Mouse (Mus musculus) megakaryocyte progenitor cell, adult 5-6 weeks (primary cell): ENCODE results near the gene Tex22. TPM values are rescaled to one million over a fixed set of nuclear protein-coding genes. Genes with fewer than 3 reads are reported as not detected.

Source experiments
- ATAC-seq: replicated peaks from 2 replicates; pipeline ENCODE4 v1.8.0; 2016; ENCODE audit warnings: mild to moderate bottlenecking, moderate TSS enrichment, inconsistent platforms; ENCODE audit not compliant: poor library complexity
- total RNA-seq, 2 experiments: library from RNA; stranded (forward) in 1 of 2; stranded (reverse) in 1 of 2; fragments of 157-497, 149-512 nt in 1 of 2; fragments of 200-1000 nt in 1 of 2; gene quantifications; 2 replicates each; pipeline versions ENCODE4 v1.2.3 to v1.2.4; 2015 to 2017

Gene Tex22
- total RNA-seq, 2 experiments from 2014 or later, result 0.17 to 0.27 TPM

DNA sequence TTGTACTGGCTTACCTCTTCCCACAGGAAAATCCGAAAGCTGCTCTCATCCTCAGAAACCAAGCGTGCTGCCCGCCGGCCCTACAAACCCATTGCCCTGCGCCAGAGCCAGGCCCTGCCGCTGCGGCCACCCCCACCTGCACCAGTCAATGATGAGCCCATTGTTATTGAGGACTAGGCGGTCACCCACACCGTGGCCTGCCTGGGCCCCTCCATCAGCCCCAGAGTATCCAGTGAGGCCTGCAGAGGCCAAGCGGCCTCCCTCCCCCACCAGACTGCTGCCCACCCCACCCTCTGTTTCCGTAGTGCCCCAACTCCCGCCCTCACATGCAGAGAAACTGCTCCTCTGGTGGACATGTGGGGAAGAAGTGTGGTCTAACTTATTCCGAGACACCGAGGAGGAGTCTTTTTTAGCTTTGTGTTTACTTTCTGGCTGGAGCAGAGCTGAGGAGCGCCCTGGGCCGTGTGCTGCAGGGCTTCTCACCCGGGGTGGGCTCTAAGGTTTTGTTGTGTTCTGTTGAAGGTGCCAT, 62.3 kb downstream of the Tex22 start:
- ATAC-seq, result no peak

DNA sequence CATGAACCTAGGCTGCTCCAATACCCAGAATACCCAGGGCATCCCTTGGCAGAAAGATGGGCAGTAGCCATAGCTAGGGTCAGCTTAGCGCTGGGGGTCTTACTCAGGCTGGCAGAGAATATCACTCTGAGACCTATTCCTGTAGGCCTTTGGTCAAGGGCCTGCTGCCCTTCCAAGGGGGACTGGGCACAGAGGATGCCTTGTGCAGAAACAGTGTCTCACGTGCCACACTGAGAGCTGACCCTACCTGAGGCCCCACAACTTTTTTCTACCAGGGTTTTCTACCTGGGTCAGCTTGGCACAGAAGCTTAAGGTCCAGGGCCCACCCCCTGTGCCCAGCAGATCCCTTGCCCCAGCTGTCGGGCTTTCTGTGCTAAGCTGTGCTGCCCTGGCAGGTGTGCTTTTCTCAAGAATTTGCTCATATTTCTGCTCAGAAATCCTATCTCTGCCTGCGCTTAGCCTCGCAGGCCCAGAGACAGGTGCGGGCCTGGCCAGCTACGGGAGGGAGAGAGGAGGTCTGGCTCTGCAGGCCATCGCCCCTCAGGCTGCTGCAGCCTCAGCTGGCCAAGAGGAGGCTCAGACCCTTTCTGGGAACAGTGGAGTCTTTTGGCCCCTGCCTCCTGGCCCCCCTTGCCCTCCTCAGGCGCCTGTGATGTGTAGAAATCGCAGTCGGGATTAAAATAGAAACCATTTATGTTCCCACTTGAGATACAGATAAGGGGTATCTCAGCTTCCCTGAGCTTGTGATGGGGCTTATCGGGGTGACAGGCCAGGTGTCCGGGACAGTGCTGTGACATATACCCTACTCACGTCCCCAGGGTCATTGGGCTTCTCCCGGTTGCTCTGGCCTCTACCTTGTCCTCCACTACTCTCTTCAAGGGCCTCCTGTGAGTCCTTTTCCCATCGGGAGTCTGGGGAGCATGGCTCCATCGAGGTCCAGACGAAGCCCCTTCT, 63.2 kb downstream of the Tex22 start:
- no peak for ATAC-seq

DNA sequence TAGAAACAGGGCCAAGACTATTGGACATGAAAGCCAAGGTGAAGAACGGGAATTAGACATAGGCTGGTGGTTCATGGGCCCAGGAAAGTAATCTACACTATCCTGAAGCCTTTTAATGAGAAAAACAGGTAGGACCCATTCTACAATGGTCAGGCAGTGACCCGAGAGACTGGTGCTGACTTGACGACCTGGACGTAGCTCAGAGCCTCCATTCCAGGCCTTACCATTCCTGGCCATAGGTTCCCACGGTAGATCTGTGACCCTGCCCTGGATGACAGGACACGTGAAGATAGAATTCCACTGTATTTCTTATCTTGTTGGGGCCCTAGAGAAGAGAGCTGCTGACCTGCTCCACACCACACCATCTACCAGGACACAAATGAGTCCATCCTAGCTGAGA, 64.0 kb downstream of the Tex22 start:
- no peak for ATAC-seq

Other genes starting within 250 kb of the Tex22 start
- gene Cdca4, start 245.1 kb upstream of the Tex22 start, total RNA-seq (2015), result 64.3 and 68.9 TPM in 2 replicates
- 56.8 and 63.6 TPM in 2 replicates for gene Cdca4, start 245.1 kb upstream of the Tex22 start, total RNA-seq (2017)
- gene Gpr132, start 206.3 kb upstream of the Tex22 start, total RNA-seq (2015), result 11.4 and 14.1 TPM in 2 replicates
- gene Gpr132, start 206.3 kb upstream of the Tex22 start, total RNA-seq (2017), result 5.7 and 6.1 TPM in 2 replicates
- 0.64 and 0.78 TPM in 2 replicates for gene Jag2, start 144.7 kb upstream of the Tex22 start, total RNA-seq (2015)
- gene Jag2, start 144.7 kb upstream of the Tex22 start, total RNA-seq (2017), result 2.4 and 4.5 TPM in 2 replicates
- 12.6 and 13.4 TPM in 2 replicates for gene Nudt14, start 132.4 kb upstream of the Tex22 start, total RNA-seq (2015)
- 14.8 TPM in 2 replicates for gene Nudt14, start 132.4 kb upstream of the Tex22 start, total RNA-seq (2017)
- 7.7 and 9.5 TPM in 2 replicates for gene Btbd6, start 98.0 kb upstream of the Tex22 start, total RNA-seq (2015)
- gene Btbd6, start 98.0 kb upstream of the Tex22 start, total RNA-seq (2017), result 5.2 and 6.4 TPM in 2 replicates
- gene Brf1, start 73.8 kb upstream of the Tex22 start, total RNA-seq (2015), result 24.0 and 29.3 TPM in 2 replicates
- 27.2 and 39.0 TPM in 2 replicates for gene Brf1, start 73.8 kb upstream of the Tex22 start, total RNA-seq (2017)
- gene Pacs2, start 60.0 kb upstream of the Tex22 start, total RNA-seq (2015), result 16.2 and 16.8 TPM in 2 replicates
- 9.2 and 10.0 TPM in 2 replicates for gene Pacs2, start 60.0 kb upstream of the Tex22 start, total RNA-seq (2017)
- 61.2 and 66.3 TPM in 2 replicates for gene Mta1, start 23.8 kb downstream of the Tex22 start, total RNA-seq (2015)
- 32.4 TPM in 2 replicates for gene Mta1, start 23.8 kb downstream of the Tex22 start, total RNA-seq (2017)
- gene Crip2, start 65.7 kb downstream of the Tex22 start, total RNA-seq (2015), result 0.77 and 1.1 TPM in 2 replicates
- gene Crip2, start 65.7 kb downstream of the Tex22 start, total RNA-seq (2017), result 0.57 and 1.2 TPM in 2 replicates
- gene Crip1, start 71.8 kb downstream of the Tex22 start, total RNA-seq (2015), result 139 and 158 TPM in 2 replicates
- gene Crip1, start 71.8 kb downstream of the Tex22 start, total RNA-seq (2017), result 126 and 150 TPM in 2 replicates
- gene Tedc1, start 81.9 kb downstream of the Tex22 start, total RNA-seq (2015), result 5.2 and 5.3 TPM in 2 replicates
- 14.6 and 17.8 TPM in 2 replicates for gene Tedc1, start 81.9 kb downstream of the Tex22 start, total RNA-seq (2017)
- gene Tmem121, start 111.4 kb downstream of the Tex22 start, total RNA-seq (2015), result 0.17 TPM in 1 of 2 replicates, not detected in the other
- 0.12 TPM in 1 of 2 replicates, not detected in the other for gene Tmem121, start 111.4 kb downstream of the Tex22 start, total RNA-seq (2017)